Mouse (Mus musculus) stomach, embryonic 16.5 days (tissue): ENCODE data around the gene Crybg2. TPM values are rescaled to one million over a fixed set of nuclear protein-coding genes. Genes with fewer than 3 reads are reported as not detected.

ENCODE experiments used
- ATAC-seq: fragments of 200-750 bp; cut with Nextera tagmentation; 2 replicates; pipeline ENCODE4 v1.8.0; 2017; ENCODE audit warnings: moderate number of reproducible peaks, moderate TSS enrichment; ENCODE audit not compliant: insufficient read depth, low FRiP score
- H3K27ac ChIP-seq: fragments of 300-500 bp; sonication (generic); 2 replicates; pipeline ENCODE4 v1.5.1; 2014; ENCODE audit warnings: low read length
- H3K27me3 ChIP-seq: fragments of 300-500 bp; sonication (generic); 2 replicates; pipeline ENCODE4 v1.6.1; 2014; ENCODE audit warnings: low read length, control low read depth, mixed read lengths; ENCODE audit not compliant: control insufficient read depth, insufficient read depth
- H3K36me3 ChIP-seq: fragments of 300-500 bp; sonication (generic); 2 replicates; pipeline ENCODE4 v1.6.1; 2014; ENCODE audit warnings: low read length; ENCODE audit not compliant: control insufficient read depth, insufficient read depth
- H3K4me1 ChIP-seq: fragments of 300-500 bp; sonication (generic); 2 replicates; pipeline ENCODE4 v1.6.1; 2014; ENCODE audit warnings: low read length, control low read depth, mixed read lengths; ENCODE audit not compliant: control insufficient read depth, insufficient read depth
- H3K4me2 ChIP-seq: fragments of 300-500 bp; sonication (generic); 2 replicates; pipeline ENCODE4 v1.6.1; 2014; ENCODE audit warnings: low read depth, low read length, mixed read lengths
- H3K4me3 ChIP-seq: fragments of 300-500 bp; sonication (generic); replicated peaks from 2 replicates; pipeline ENCODE4 v1.5.1; 2014; ENCODE audit warnings: mild to moderate bottlenecking, low read length
- H3K9ac ChIP-seq: fragments of 300-500 bp; sonication (generic); 2 replicates; pipeline ENCODE4 v1.6.1; 2014; ENCODE audit warnings: low read length
- H3K9me3 ChIP-seq: fragments of 300-500 bp; sonication (generic); replicated peaks from 2 replicates; pipeline ENCODE4 v1.6.1; 2016; ENCODE audit warnings: low read length, control low read depth; ENCODE audit not compliant: control insufficient read depth
- WGBS: fragments of 180-500 bp; shearing (Covaris S2); extraction: QIAGEN DNeasy Blood & Tissue Kit; methylation state at CpG from one replicate; pipeline ENCODE4 v1.1.7; 2014; 5-methylcytosine and 5-hydroxymethylcytosine counted together
- polyA plus RNA-seq: library from polyadenylated mRNA; unstranded; fragments of >200 nt; fragmentation: Nextera tagmentation; extraction: Ambion mirVana; gene quantifications from 2 replicates; pipeline ENCODE4 v1.2.1, GENCODE M21; 2015

The Crybg2 gene
- polyA plus RNA-seq, 1 experiment from 2014 or later: 19.3 TPM

- no peak overlapping the region for H3K9ac ChIP-seq
- H3K9me3 ChIP-seq: no peaks in the 10 kb centered on the region
- H3K4me1 ChIP-seq: no peaks in the 10 kb centered on the region
- WGBS: 61% methylated on average over 7 of the region's 7 CpGs
- H3K27ac ChIP-seq: peak overlapping the region; percentile 89
- peak; percentile 58 for ATAC-seq
- no peaks in the 10 kb centered on the region for H3K27me3 ChIP-seq
- peak overlapping the region; percentile 45; the same call in 1 of the 2 replicates for H3K4me2 ChIP-seq
- peak overlapping the region; percentile 28; the same call in 1 of the 2 replicates for H3K4me3 ChIP-seq
- no peaks in the 10 kb centered on the region for H3K36me3 ChIP-seq
Measured at GRCm38 (mm10) chr4:134067833-134068544, 7.4 kb downstream of the Crybg2 start.

DNA sequence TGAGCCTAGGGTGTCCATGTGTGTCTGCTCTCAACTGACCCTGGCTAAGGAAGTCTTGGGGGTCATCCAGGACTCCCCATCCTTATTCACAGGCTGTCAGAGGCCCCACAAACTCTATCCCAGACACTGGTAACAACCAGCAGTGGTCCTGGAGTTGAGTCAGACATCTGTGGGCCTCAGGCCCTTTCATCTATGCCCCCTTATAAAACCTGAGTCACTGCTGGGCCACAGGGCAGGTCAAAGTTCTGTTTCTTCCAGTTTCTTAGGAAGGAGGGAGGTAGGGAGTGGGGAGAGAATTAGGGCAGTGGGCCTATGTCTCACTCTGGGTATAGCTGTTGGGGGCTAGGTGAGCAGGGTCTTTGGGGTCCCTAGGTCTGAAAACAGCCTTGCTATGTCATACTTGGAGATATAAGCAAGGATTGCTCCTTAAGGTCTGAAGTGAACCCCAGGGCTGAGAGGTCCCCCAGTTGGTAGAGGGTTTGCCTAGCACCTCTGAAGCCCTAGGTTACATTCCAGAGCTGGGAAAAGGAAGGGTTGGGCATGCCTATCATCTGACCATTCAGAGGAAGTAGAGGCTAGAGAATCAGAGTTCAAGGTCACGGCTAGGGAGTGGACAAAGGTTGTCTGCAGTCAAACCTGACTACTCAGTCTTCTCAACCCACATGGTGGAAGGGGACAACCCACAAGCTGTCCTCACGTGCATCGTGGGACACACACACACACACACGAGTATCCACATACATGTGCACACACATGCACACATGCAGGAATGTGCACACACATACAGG, 8.4 kb downstream of the Crybg2 start:
- no peak for ATAC-seq
- no peaks in the 10 kb centered on the region for H3K4me1 ChIP-seq
- no peaks in the 10 kb centered on the region for H3K27me3 ChIP-seq
- no peaks in the 10 kb centered on the region for H3K36me3 ChIP-seq
- no peaks in the 10 kb centered on the region for H3K9me3 ChIP-seq
- 84% methylated on average over 4 of the region's 4 CpGs for WGBS
- H3K4me2 ChIP-seq: no peak overlapping the region
- H3K4me3 ChIP-seq: no peak overlapping the region
- H3K9ac ChIP-seq: no peak overlapping the region
- H3K27ac ChIP-seq: peak overlapping the region; percentile 89; the same call in 1 of the 2 replicates

DNA sequence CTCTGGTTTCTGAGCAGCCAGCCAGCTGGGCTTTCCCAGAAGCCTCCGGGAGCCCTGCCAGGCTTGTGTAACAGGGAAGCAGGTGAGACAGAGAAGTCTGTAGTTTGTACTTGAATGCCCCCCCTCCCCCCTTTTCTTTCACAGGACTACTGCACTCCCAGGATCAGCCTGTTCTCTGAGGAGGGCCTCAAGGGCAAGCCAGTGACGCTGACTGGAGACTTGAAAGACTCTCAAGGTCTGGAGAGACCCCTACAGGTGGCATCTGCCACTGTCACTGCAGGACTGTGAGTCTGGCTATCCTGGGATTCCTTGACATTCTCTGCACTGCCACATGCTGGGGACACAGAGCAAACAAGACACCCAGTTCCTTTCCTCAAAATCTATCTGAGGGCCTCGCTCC, 18.1 kb downstream of the Crybg2 start:
- Histone ChIP-seq H3K4me3 (no peak overlapping the region), H3K9me3 (no peaks in the 10 kb centered on the region), H3K9ac (no peak overlapping the region), H3K27ac (no peak overlapping the region), H3K36me3 (no peaks in the 10 kb centered on the region), H3K27me3 (no peaks in the 10 kb centered on the region), H3K4me2 (no peak overlapping the region), H3K4me1 (peaks cover 4% of the 10 kb centered on the region)
- ATAC-seq: no peak
- 11% methylated on average over 3 of the region's 3 CpGs for WGBS

- ATAC-seq: no peak
Measured at GRCm38 (mm10) chr4:134080674-134081073, 20.1 kb downstream of the Crybg2 start.

DNA sequence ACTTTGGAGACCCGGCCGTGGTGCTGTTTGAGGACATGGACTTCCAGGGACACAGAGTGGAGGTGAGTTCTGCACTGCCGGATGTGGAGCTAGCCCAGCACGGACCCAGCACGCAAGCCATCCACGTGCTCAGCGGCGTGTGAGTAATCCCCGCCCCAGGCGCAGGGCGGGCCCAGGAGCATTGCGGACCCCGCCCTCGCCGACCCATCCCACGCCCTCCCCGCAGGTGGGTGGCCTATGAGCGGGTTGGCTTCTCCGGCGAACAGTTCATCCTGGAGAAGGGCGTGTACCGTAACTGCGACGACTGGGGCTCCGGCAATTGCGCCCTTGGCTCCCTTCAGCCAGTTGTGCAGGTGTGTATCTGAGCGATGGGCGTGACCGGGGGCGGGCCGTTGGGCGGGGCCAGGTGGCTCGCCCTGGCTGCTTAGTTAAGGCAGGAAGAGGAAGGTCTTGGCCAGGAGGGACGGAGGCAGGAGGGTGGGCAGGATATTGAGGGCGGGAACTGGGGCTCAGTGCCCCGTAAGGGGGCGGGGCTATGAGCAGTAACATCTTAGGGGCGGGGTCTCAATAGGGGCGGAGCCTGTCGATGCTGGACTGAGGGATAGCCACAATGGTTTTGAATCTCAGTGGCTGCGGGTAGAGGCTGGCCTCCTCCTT, 21.2 kb downstream of the Crybg2 start:
- H3K4me2 ChIP-seq: peak overlapping the region; percentile 76
- no peaks in the 10 kb centered on the region for H3K9me3 ChIP-seq
- H3K4me3 ChIP-seq: peak overlapping the region; percentile 37
- peaks cover 4% of the 10 kb centered on the region for H3K4me1 ChIP-seq
- H3K27me3 ChIP-seq: no peaks in the 10 kb centered on the region
- H3K27ac ChIP-seq: no peak overlapping the region
- WGBS: under 1% methylated on average over 40 of the region's 41 CpGs
- H3K9ac ChIP-seq: peak overlapping the region; percentile 42; the same call in 1 of the 2 replicates
- H3K36me3 ChIP-seq: no peaks in the 10 kb centered on the region
- peak; percentile 94 for ATAC-seq

More at GRCm38 (mm10) chr4:134080674-134081073, 20.1 kb downstream of the Crybg2 start:
- Histone ChIP-seq H3K4me3 (no peak overlapping the region), H3K9ac (no peak overlapping the region), H3K4me2 (no peak overlapping the region), H3K9me3 (no peaks in the 10 kb centered on the region), H3K4me1 (peaks cover 4% of the 10 kb centered on the region), H3K27ac (no peak overlapping the region), H3K36me3 (no peaks in the 10 kb centered on the region), H3K27me3 (no peaks in the 10 kb centered on the region)
- 85% methylated on average over 4 of the region's 4 CpGs for WGBS

GRCm38 (mm10) chr4:134082460-134082859, 21.8 kb downstream of the Crybg2 start:
- Histone ChIP-seq H3K4me3 (peak overlapping the region; percentile 37), H3K4me1 (peaks cover 4% of the 10 kb centered on the region), H3K27me3 (no peaks in the 10 kb centered on the region), H3K9me3 (no peaks in the 10 kb centered on the region), H3K27ac (no peak overlapping the region), H3K4me2 (peak overlapping the region; percentile 76), H3K9ac (peak overlapping the region; percentile 29; the same call in 1 of the 2 replicates), H3K36me3 (no peaks in the 10 kb centered on the region)
- no peak for ATAC-seq
- WGBS: 7% methylated on average over 7 of the region's 7 CpGs

GRCm38 (mm10) chr4:134084999-134085398, 24.4 kb downstream of the Crybg2 start:
- 86% methylated on average over 4 of the region's 4 CpGs for WGBS
- no peaks in the 10 kb centered on the region for H3K9me3 ChIP-seq
- peaks cover 4% of the 10 kb centered on the region for H3K4me1 ChIP-seq
- H3K36me3 ChIP-seq: no peaks in the 10 kb centered on the region
- no peak overlapping the region for H3K27ac ChIP-seq
- H3K27me3 ChIP-seq: no peaks in the 10 kb centered on the region
- no peak overlapping the region for H3K9ac ChIP-seq
- no peak for ATAC-seq
- no peak overlapping the region for H3K4me3 ChIP-seq
- H3K4me2 ChIP-seq: no peak overlapping the region

- Histone ChIP-seq H3K36me3 (no peaks in the 10 kb centered on the region), H3K27ac (no peak overlapping the region), H3K9ac (no peak overlapping the region), H3K4me3 (no peak overlapping the region), H3K9me3 (no peaks in the 10 kb centered on the region), H3K4me1 (no peaks in the 10 kb centered on the region; the same call in 1 of the 2 replicates), H3K27me3 (no peaks in the 10 kb centered on the region), H3K4me2 (no peak overlapping the region)
- WGBS: 26% methylated on average over 7 of the region's 7 CpGs
- peak; percentile 54; the same call in 1 of the 2 replicates for ATAC-seq
Measured at GRCm38 (mm10) chr4:134087412-134087811, 26.8 kb downstream of the Crybg2 start.

DNA sequence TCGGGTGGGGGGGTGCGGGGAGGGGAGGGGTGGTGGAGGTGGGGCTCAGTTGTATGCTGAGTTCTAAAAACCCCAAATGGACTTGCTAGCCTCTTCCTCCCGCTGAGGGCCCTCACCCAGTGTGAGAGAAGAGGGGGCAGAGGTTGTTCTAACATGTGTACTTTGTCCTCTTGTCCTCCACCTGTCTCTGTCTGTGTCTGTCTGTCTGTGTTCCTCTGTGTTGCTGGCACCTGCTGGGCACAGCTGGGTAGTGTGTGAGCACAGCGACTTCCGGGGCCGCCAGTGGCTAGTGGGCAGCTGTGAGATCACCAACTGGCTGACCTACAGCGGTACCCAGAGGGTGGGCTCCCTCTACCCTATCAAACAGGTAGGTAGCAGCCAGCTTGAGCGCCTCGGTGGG, 28.4 kb downstream of the Crybg2 start:
- Histone ChIP-seq H3K27me3 (no peaks in the 10 kb centered on the region), H3K36me3 (no peaks in the 10 kb centered on the region), H3K4me2 (no peak overlapping the region), H3K4me1 (no peaks in the 10 kb centered on the region), H3K4me3 (no peak overlapping the region), H3K9me3 (no peaks in the 10 kb centered on the region), H3K9ac (no peak overlapping the region), H3K27ac (no peak overlapping the region)
- ATAC-seq: no peak
- WGBS: 79% methylated on average over 9 of the region's 9 CpGs
